Mouse (Mus musculus) thymus, adult 2 months (tissue): ENCODE measurements around the gene Fam222a.

Source experiments
- CTCF ChIP-seq: fragments of 200-500 bp; IDR thresholded peaks from 2 replicates; pipeline ENCODE4 v1.5.1; 2012; ENCODE audit warnings: mild to moderate bottlenecking, control low read depth, low read length, moderate library complexity, borderline replicate concordance; ENCODE audit not compliant: control insufficient read depth, poor library complexity, insufficient read depth; ENCODE audit errors: extremely low read depth
- POLR2A ChIP-seq: fragments of 200-500 bp; IDR thresholded peaks from 2 replicates; pipeline ENCODE4 v1.6.1; 2012; ENCODE audit warnings: mild to moderate bottlenecking, low read length, control low read depth, moderate library complexity; ENCODE audit not compliant: control insufficient read depth, poor library complexity, insufficient read depth; ENCODE audit errors: extremely low read depth

DNA sequence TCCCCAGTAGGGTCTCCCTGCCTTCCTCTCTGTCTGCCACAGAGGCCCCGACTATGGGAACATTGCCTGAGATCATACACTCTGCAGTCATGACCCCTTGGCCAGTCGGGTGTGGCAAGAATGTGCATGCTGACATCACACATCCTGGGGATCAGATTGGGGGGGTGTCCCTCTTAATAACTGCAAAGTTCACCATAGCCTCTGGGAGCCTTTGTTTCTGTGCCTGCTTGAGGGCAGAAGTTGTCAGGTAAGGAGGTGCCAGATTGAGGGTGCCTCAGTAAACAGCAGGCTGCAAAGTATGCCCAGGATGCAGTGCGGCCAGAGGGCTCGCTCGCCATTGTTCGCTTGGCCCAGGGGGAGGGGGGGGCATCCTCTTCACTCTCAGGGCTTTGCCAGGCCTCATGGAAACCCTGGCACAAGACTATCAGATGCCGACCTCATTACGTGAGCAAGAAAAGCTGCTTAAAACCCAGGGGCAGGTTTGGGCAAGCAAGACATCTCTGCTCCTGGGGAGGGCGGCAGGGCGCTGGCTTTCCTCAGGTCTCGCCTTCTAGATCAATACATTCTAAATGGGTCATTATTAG, 81.0 kb downstream of the Fam222a start:
- TF ChIP-seq POLR2A = no peak
- no peak for TF ChIP-seq CTCF
